Mouse (Mus musculus): Measurements from ENCODE around the gene Tmbim4.

DNA sequence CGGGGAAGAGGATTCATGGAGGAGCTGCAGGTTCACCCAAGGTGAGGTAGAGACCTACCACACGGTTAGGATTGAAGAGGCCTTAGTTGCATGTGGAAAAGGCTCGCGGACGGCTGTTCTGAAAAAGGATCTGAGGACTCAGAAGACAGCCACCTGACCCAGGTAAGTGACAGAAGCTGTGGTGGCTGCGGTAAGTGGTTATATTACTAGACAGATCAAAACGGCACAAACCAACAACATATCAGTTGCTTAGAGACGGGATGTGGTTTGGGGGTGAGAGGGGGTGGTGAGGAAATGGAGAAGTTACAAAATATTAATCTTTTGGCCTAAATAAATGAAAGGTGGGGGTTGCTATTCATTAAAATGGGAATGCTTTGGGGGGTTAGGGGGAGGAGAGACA is 8.1 kb upstream of the Tmbim4 start:
- TF ChIP-seq POLR2A (IDR thresholded peaks at IDR 0.05; ENCODE audit: insufficient read depth, low read depth, low read length) (no peak), CTCF (IDR thresholded peaks at IDR 0.05) (no peak), EP300 (IDR thresholded peaks at IDR 0.05; ENCODE audit: insufficient read depth, low read depth, low read length) (no peak)
